Mouse (Mus musculus): ENCODE results near the gene Dhh. TPM values are rescaled to one million over a fixed set of nuclear protein-coding genes. Genes with fewer than 3 reads are reported as not detected.
A peak's percentile ranks its signal among the peaks of the same experiment; 100 is the strongest.

Dhh gene
- polyA plus RNA-seq, 1 experiment from 2014 or later, result 0.46 TPM

DNA sequence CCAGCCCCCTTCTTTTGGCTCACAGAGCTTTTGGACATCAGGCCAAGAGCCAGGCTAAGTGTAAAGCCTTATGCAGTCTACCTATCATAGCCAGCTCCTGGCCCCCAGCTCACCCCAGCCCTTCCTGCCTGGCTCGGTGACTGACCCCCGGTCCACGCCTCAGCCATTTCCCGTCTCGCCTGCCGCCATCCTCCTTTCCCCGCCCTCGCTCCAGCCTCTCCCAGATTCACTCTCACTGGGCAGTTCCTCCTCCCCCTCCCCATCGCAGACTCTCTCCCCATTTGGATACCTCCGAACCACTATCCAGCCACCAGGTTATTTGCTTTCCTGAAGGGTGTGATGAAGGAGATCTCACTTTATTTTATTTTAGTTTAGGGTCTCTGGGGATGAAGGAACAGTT is 845 bp downstream of the Dhh start:
- peaks cover 55% of the 10 kb centered on the region for H3K4me1 ChIP-seq (replicated peaks)
- peak overlapping the region; percentile 44 for H3K4me3 ChIP-seq
- WGBS, result 1% methylated on average over 10 of the region's 10 CpGs
- no peaks in the 10 kb centered on the region for H3K9me3 ChIP-seq
- H3K36me3 ChIP-seq, result peaks cover 5% of the 10 kb centered on the region; the same call in 1 of the 2 replicates
- H3K27ac ChIP-seq, result no peak overlapping the region
- H3K27me3 ChIP-seq (ENCODE audit: insufficient read depth, poor library complexity, severe bottlenecking), result peaks cover 82% of the 10 kb centered on the region
- peak; percentile 17 for DNase-seq (ENCODE audit: low spot score)

DNA sequence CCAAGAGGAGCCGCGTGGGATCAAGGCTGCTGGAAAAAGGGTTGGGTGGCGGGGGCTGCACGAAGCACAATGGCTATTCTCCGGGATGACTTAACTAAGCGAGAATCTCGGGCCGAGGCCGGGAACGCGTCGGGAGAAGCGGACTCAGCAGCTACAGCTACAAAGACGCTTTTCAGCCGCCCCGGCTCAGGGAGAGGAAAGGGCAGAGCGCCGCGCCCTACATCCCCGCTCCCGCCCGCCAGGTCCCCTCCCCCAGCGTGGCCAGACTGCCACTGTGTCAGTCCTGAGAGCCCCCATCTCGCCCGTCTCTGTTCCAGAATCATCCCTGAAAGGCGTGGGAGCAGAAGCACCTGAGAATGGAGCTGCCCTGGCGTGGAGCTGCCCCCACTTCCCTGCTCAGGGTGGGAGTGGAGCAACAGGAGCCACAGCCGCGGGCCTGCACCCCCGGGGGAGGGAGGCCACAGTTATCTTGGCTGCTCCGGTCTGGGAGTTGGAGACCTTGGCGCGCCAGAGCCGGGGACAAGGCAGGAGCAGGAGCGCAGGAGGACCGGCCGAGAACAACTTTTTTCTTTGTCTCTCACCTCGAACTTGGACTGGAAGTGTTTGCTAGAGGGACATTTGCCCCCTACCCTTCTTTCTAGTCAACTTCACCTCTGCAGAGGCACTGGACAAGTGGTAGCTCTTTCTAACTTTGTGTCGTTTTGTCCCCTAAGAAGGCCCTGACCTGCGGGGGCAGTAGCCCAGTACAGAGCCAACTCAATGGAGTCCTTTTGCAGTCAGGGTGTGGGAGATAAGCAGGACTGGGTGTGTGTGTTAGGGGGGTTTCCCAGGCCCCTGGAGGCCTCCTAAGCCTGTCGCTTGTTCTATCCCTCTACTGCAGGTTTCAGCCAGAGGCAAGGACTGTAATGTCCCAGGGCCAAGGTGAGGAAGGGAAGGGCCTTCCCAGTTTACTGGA is 2.4 kb downstream of the Dhh start:
- under 1% methylated on average over 41 of the region's 41 CpGs for WGBS
- Histone ChIP-seq H3K36me3 (no peaks in the 10 kb centered on the region), H3K4me1 (replicated peaks) (peaks cover 59% of the 10 kb centered on the region), H3K27me3 (ENCODE audit: insufficient read depth, poor library complexity, severe bottlenecking) (peaks cover 98% of the 10 kb centered on the region), H3K9me3 (no peaks in the 10 kb centered on the region), H3K27ac (peak overlapping the region; percentile 86), H3K4me3 (peak overlapping the region; percentile 58)
- DNase-seq (ENCODE audit: low spot score), result peak; percentile 78

DNA sequence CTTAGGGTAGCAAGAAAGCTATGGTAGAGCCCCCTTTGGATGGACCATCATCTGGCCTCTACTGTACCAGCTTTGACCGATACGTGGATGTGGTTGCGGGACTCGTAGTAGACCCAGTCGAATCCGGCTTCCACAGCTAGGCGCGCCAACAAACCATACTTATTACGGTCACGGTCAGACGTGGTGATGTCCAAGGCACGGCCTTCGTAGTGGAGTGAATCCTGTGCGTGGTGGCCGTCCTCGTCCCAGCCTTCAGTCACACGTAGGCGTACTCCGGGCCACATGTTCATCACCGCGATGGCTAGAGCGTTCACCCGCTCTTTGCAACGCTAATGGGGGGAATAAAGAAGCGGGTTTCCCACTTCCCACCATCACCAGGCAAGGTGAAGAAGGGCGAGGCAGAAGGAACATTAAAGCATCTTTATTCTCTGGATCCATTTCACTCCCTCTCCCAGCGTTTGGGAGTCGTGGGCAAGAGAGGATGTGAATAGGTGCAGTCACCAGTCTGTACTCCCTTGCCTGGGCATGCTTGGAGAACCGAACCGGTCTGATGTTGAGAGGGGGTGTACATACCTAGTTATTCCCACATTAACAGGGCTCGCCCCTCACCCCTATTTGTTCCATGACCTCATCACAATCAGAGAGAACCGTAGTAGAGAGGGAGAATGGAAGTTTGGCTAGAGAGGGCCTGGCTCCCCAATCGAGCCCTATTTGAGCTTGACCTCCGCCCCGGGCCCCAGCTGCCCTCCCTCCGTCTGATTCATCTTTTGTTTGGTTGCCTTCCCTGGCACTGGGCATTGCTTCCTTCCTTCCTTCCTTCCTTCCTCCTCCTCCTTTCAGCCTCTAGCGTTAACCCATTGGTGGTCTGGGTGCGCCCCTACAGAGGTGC is 3.4 kb downstream of the Dhh start:
- Histone ChIP-seq H3K4me1 (replicated peaks) (peaks cover 59% of the 10 kb centered on the region), H3K27ac (peak overlapping the region; percentile 86)

DNA sequence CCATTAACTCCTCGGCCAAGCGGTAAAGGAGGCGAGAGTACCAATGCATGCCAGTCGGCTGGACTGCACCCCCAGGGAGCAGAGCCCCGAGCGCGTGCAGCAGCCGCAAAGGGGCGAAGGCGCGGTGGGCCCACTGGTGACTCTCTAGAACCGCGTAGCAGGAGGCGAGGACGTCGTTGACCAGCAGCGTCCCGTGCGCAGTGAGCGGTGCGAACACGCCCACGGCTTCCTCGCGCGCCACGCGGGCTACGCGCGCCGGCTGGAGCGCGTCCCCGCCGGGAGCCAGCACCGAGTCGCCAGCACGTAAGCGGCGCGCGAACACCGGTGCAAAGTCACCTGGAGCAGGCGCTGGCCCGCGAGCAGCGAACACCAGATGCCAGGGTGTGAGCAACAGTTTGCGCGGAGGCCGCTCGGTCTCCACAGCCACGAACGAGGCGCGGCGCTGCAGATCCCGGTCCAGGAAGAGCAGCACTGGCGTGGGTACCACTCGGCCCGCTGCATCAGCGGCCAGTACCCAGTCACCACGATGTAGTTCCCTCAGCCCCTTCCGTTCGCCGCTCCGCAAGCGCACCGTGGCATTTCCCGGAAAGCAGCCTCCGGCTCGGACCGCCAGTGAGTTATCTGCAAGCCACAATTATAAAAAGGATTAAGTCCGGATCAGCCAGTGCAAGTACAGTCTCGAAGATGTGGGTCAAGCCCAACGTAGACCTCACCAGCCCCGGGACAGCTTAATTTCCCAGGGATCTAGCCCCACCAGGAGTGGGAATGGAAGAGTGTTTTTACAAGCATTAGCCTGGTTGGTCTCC is 4.2 kb downstream of the Dhh start, which contains the start of gene Rhebl1:
Gene Rhebl1 (minus strand): TSS at position 601 of the 806 bp plus-strand sequence.
- H3K27me3 ChIP-seq (ENCODE audit: insufficient read depth, poor library complexity, severe bottlenecking), result peaks cover 88% of the 10 kb centered on the region
- peak within 1 kb of the TSS; percentile 86 for H3K27ac ChIP-seq
- no peaks in the 10 kb centered on the region for H3K9me3 ChIP-seq
- H3K4me1 ChIP-seq (replicated peaks), result peaks cover 59% of the 10 kb centered on the region
- H3K36me3 ChIP-seq, result no peaks in the 10 kb centered on the region
- peak; percentile 60 for DNase-seq (ENCODE audit: low spot score)
- peak within 1 kb of the TSS; percentile 58 for H3K4me3 ChIP-seq
- under 1% methylated on average over 77 of the region's 77 CpGs for WGBS

More for the DNA sequence above, 3.4 kb downstream of the Dhh start:
- no peaks in the 10 kb centered on the region for H3K36me3 ChIP-seq
- no peaks in the 10 kb centered on the region for H3K9me3 ChIP-seq
- DNase-seq (ENCODE audit: low spot score), result peak; percentile 49
- 2% methylated on average over 38 of the region's 38 CpGs for WGBS
- peaks cover 97% of the 10 kb centered on the region for H3K27me3 ChIP-seq (ENCODE audit: insufficient read depth, poor library complexity, severe bottlenecking)
- H3K4me3 ChIP-seq, result peak overlapping the region; percentile 58

DNA sequence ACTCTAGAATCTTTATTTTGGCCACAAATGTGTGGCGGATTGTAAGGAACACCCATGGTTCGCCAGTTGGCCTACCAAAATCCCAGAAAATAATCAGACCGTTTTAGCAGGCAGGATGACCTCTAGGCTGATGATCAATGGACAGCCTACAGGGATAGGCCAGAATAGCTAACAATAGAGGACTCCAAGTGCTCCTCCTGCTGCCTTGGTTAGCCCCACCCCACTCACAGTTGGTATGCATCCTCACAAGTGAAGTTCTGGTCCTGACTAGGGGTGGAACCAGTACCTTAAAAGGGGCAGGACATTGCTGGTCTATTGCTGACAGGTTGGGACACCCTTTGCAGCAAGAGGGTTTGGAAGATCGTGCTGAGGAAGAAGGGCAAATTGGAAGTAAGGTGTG is 5.3 kb downstream of the Dhh start:
- Histone ChIP-seq H3K27me3 (ENCODE audit: insufficient read depth, poor library complexity, severe bottlenecking) (peaks cover 85% of the 10 kb centered on the region), H3K4me1 (replicated peaks) (peaks cover 53% of the 10 kb centered on the region), H3K9me3 (no peaks in the 10 kb centered on the region), H3K36me3 (no peaks in the 10 kb centered on the region), H3K27ac (no peak overlapping the region), H3K4me3 (no peak overlapping the region; the same call in 1 of the 2 replicates)
- 38% methylated on average over 4 of the region's 4 CpGs for WGBS
- peak; percentile 8 for DNase-seq (ENCODE audit: low spot score)

DNA sequence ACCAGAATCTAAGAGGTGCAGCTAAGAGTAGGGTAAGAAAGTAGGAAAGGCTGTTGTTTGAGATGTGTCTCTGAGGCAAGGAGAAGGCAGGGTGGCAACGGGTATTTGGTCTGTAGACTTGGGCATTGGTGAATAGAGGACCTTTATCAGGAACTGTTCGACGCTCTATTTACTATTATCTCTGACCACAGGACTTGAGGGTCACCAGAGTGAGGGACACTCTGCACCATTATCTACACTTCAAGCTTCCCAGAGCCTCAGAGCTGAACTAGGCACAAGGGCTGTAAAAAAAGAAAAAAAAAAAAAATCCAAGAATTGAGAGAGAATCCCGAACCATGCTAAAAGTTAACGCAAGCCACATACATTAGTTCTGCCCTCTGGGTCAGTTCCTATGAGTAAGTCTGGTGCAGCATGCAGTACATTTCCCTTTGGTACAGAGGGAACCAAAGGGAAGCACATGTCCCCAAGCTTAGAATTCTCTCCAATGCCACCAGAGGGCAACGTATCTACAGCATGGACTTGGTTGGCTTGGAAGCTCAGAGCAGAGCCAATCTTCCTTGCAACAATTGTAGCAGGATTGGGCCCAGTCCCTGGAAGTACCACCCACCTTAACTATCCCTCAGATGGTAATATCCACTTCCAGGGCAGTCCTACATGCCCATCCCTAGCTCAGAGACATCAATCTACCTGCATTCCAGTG is 6.3 kb downstream of the Dhh start:
- Histone ChIP-seq H3K4me1 (replicated peaks) (peaks cover 44% of the 10 kb centered on the region), H3K27ac (no peak overlapping the region), H3K4me3 (no peak overlapping the region), H3K9me3 (no peaks in the 10 kb centered on the region), H3K27me3 (ENCODE audit: insufficient read depth, poor library complexity, severe bottlenecking) (peaks cover 75% of the 10 kb centered on the region), H3K36me3 (no peaks in the 10 kb centered on the region)
- WGBS, result 45% methylated on average over 6 of the region's 6 CpGs
- DNase-seq (ENCODE audit: low spot score), result peak; percentile 58

DNA sequence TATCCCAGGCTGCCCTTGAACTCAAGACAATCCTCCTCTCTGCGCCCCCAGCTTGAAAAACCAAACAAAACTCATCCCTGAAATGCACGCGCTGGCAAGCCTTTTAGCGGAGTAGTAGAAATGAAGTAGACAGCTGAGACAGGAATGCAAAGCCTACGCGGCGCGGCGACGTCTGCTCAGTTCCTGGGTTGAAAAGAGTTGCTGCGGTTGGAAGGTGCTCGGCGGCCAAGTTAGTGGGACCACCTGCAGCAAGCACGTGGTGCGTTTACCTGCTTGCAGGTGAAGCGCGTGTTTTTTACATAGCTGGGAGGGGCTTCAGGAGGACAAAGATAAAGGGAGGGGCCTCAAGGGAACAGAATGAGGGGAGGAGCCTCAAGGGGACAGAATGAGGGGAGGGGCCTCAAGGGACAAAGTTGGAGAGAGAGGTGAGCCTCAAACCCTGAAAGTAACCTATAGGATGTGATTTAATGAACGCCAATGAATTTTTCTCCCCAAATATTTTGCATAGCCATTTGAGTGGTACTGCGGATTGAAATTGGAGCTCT is 7.1 kb downstream of the Dhh start:
- DNase-seq (ENCODE audit: low spot score), result peak; percentile 14
- Histone ChIP-seq H3K36me3 (no peaks in the 10 kb centered on the region), H3K4me1 (replicated peaks) (peaks cover 37% of the 10 kb centered on the region), H3K27me3 (ENCODE audit: insufficient read depth, poor library complexity, severe bottlenecking) (peaks cover 67% of the 10 kb centered on the region), H3K4me3 (peak overlapping the region; percentile 32), H3K27ac (no peak overlapping the region), H3K9me3 (no peaks in the 10 kb centered on the region)
- 12% methylated on average over 19 of the region's 19 CpGs for WGBS

DNA sequence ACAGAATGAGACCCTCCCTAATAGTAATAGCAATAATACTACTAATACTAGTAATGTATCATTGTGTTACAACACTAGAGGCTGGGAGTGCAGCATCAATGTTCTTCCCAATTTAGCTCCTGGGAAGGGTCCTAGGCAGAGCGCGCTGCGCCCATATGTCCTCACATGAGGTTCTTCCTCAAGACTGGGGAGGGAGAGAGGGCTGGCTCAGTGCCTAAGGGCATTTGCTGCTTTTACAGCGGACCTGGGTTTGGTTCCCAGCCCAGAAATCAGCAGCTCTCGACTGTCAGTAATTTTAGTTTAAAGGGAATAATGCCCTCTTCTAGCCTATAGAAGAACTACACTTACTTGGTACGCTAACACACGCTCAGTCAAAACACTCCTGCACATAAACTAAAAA is 10.8 kb downstream of the Dhh start:
- DNase-seq (ENCODE audit: low spot score), result no peak
- no peaks in the 10 kb centered on the region for H3K36me3 ChIP-seq
- H3K4me3 ChIP-seq, result no peak overlapping the region
- H3K27ac ChIP-seq, result no peak overlapping the region
- peaks cover 4% of the 10 kb centered on the region for H3K4me1 ChIP-seq (replicated peaks)
- H3K9me3 ChIP-seq, result no peaks in the 10 kb centered on the region
- peaks cover 29% of the 10 kb centered on the region for H3K27me3 ChIP-seq (ENCODE audit: insufficient read depth, poor library complexity, severe bottlenecking)
- WGBS, result 85% methylated on average over 7 of the region's 7 CpGs

DNA sequence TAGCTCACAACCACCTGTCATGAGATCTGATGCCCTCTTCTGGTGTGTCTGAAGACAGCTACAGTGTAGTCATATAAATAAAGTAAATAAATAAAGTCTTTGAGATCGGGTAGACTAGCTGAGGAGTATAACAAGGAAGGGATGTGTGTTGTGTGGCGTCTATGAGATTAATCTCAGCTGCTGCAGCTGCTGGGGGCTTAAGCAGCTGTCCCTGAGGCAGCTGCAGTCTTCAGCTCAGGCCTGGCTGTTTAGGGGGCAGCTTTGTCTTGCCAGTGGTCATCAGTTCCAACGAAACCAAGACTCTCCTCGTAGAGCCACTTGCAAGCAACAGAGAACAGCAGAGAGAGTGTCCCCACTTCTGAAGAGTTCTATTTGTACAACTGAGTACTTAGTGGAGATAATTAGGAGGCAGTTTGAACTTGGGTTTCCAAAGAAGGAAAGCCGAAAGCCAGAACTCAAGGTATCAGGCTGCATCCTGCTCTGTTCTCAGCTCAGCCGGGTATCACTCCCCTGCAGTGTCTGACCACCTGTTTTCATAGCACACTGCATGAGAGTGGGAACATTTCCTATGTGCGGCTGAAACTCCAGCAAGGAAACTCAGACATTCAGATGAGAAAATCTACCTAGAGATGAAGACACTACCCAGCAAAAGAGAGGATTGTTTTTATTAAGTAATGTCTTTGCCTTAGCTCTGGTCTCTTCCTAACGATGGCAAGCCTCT is 11.5 kb downstream of the Dhh start:
- Histone ChIP-seq H3K27me3 (ENCODE audit: insufficient read depth, poor library complexity, severe bottlenecking) (peaks cover 22% of the 10 kb centered on the region), H3K27ac (no peak overlapping the region)

DNA sequence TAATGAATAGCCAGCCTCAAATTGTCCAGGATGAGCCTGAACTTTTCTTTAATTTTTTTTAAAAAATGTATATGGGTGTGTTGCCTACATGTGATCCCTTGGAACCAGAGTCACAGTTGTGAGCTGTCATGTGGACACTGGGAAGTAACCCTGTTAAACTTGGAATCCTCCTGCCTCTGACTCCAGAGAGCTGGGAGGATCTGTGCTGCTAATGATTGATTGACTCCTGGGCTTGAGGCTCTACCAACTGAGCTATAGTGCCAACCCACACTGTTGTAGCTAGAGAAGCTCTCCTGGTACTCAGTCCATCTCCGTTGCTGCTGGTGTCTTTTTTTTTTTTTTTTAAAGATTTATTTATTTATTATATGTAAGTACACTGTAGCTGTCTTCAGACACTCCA is 14.2 kb downstream of the Dhh start:
- Histone ChIP-seq H3K9me3 (no peaks in the 10 kb centered on the region), H3K36me3 (no peaks in the 10 kb centered on the region), H3K4me1 (replicated peaks) (peaks cover 25% of the 10 kb centered on the region), H3K27ac (no peak overlapping the region), H3K27me3 (ENCODE audit: insufficient read depth, poor library complexity, severe bottlenecking) (peaks cover 8% of the 10 kb centered on the region; the same call in 1 of the 2 replicates), H3K4me3 (no peak overlapping the region)
- WGBS, result 73% methylated on average over 1 of the region's 1 CpGs
- no peak for DNase-seq (ENCODE audit: low spot score)

More for the DNA sequence above, 11.5 kb downstream of the Dhh start:
- H3K9me3 ChIP-seq, result no peaks in the 10 kb centered on the region
- H3K36me3 ChIP-seq, result no peaks in the 10 kb centered on the region
- no peak for DNase-seq (ENCODE audit: low spot score)
- peaks cover 9% of the 10 kb centered on the region for H3K4me1 ChIP-seq (replicated peaks)
- WGBS, result 71% methylated on average over 8 of the region's 8 CpGs
- H3K4me3 ChIP-seq, result no peak overlapping the region

DNA sequence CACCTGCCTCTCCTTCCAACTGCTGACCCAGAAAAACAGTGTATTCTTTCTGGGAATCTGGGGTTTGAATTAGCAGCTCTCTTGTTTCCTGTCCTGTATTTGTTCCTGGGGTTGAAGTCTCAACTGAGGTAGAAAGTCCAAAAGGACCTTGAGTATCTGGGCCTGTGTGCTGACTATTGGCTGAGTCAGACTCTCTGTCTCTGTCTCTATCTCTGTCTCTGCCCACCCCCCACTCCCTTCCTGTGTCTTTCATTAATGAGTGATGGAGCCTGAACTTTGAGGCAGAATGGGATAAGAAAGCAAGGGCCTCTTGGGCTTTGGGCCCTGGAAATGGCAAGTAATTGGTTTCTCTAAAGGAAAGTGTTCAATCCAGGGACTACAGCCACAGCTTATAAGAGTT is 14.7 kb downstream of the Dhh start:
- Histone ChIP-seq H3K27me3 (ENCODE audit: insufficient read depth, poor library complexity, severe bottlenecking) (peaks cover 5% of the 10 kb centered on the region; the same call in 1 of the 2 replicates), H3K27ac (no peak overlapping the region), H3K9me3 (no peaks in the 10 kb centered on the region), H3K4me3 (no peak overlapping the region), H3K36me3 (no peaks in the 10 kb centered on the region; the same call in 1 of the 2 replicates), H3K4me1 (replicated peaks) (peaks cover 25% of the 10 kb centered on the region)
- no peak for DNase-seq (ENCODE audit: low spot score)
